Mouse (Mus musculus) inflammation-experienced regulatory T-cells, adult 6 months (primary cell): ENCODE measurements around the gene Magi3. TPM values are rescaled to one million over a fixed set of nuclear protein-coding genes. Genes with fewer than 3 reads are reported as not detected.

ENCODE experiments used
- ATAC-seq: one replicate; pipeline ENCODE4 v1.8.0; 2017
- polyA plus RNA-seq, 3 experiments: library from polyadenylated mRNA; unstranded; fragments of 100-300 nt; shearing (Covaris generic); gene quantifications; one replicate each; pipeline ENCODE4 v1.2.1; 2017

Magi3 gene
- polyA plus RNA-seq, 3 experiments from 2014 or later = 2.6 to 5.3 (median 3.2) TPM

DNA sequence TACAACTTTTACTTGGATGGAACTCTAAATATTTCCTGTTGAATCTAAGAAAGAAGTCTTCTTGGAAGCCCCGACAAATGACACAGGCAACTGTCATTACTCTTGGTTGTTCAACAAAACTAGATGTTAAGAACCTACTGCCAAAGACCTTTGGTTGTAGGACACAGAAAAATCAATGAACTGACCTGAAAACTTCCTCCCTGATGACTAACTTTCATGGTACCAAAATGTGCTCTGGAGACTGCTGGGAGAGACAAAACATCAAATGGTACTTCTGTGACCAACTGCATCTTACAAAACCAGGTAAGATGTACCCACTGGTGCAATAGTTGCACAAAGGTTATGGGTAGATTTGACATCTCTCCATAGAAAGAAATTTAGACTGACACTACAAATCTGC, 30.9 kb downstream of the Magi3 start:
- no peak for ATAC-seq

- no peak for ATAC-seq
Measured at GRCm38 (mm10) chr3:104184270-104184669, 35.9 kb downstream of the Magi3 start.

- ATAC-seq = no peak
Measured at GRCm38 (mm10) chr3:104183656-104184055, 36.5 kb downstream of the Magi3 start.

GRCm38 (mm10) chr3:104182711-104183110, 37.5 kb downstream of the Magi3 start:
- ATAC-seq = no peak

DNA sequence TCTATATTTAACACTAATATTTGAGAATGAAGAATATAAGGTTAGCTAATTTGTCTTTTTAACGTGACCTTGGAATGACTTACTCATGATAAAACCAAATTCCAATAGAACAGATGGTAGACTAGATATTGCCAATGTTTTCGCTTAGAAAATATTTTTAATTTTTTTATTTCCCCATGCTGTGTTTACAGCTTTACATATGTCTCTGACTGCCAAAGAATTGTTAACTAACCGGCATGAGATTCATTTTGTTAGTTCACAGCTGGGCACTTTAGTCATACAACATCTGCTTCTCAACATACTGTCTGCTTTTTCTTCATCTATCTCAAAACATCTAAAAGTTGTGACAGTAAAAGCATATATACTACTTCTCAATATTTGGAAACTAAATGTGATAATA, 58.8 kb downstream of the Magi3 start:
- ATAC-seq = no peak

DNA sequence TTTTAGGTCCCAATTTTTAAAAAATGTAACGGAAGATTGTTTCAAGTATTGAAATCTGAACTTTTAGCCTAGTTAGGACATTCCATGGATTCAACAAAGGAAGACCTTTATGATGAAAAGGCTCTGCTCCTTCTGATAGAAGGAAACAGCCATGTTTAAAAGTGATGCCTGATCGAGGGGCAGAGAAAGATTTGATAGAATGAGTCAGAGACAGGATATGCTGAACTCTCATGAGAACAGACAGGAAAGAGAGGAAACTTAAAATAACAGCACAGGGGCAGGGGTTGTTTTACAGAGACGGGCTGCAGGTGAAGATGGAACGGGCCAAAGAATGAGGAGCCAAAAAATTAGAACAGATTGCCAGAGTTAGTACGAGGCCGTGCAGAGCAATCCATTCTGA, 59.6 kb downstream of the Magi3 start:
- ATAC-seq = peak; percentile 50

DNA sequence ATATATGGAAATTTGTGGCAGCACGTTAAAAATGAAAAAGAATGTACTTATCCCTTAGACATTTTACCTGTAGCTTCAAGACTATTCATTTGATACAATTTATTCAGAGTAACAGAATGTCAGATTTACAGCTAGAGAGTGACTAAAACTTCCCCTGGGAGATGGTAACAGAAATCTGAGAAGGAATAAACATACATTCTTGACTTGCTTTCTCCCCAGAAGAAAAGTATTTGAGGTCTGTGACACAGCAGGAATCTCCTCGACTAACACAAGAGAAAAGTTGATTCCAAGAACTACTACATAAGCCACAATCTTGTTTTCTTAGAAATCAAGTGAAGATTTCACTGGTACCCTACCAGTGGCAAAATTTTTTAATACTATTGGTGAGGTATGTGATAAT, 70.0 kb downstream of the Magi3 start:
- no peak for ATAC-seq

DNA sequence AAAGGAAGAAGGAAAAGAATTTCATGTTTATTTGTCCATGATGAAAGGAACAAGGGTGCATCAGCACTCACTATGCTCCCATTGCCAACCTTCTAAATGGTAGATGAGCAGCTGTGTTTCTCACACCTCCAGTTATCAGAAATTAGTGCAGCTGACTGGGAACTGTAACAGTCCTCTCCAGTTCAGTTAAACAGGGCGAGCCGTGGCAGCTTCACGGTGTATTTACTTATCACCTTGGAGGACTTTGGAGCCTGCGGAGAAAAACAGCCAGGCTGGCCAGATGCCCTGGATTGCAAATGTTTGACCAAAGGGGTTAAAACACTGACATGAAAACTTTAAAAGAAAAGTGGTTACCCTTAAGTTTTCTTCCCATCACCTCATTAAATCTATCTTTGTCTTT, 77.8 kb downstream of the Magi3 start:
- ATAC-seq = no peak

GRCm38 (mm10) chr3:104138953-104139450, 81.2 kb downstream of the Magi3 start:
- ATAC-seq = no peak

DNA sequence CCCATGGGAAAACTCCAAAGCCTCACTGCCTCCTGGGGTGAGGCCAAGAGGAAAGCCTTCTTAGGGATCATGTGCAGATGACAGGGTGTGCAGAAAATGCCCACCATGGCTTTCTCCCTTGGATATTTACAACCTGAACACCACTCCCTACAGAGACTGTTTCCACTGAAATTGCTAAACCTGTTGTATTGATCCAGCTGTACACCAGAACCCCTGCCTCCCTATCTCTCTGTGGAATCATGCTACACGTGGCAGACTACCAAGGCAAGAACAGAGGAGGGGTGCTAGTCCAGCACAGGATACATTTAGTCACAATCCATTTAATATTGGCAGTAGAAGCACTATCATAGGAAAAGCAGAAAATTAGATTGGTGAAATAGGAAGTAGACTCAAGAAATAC, 94.5 kb downstream of the Magi3 start:
- ATAC-seq = no peak

DNA sequence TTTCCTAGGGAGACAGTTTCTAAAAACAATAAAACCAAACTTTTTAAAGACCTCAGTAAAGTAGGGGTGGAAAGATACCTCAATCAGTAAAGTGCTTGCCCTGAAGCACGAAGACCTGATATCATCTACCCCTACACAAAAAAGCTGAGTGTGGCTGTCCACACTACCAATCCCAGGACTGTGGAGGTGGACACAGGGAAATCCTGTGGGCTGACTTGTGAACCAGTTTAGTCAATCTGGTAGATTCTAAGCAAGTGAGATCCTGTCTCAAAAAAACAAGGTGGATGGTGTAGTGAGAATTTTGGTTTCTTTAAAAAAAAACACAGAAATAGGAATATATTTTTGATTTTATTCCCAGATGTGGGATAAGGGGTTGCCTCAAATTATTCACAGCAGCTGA, 96.3 kb downstream of the Magi3 start:
- no peak for ATAC-seq

- no peak for ATAC-seq
Measured at GRCm38 (mm10) chr3:104109478-104109877, 110.7 kb downstream of the Magi3 start.

DNA sequence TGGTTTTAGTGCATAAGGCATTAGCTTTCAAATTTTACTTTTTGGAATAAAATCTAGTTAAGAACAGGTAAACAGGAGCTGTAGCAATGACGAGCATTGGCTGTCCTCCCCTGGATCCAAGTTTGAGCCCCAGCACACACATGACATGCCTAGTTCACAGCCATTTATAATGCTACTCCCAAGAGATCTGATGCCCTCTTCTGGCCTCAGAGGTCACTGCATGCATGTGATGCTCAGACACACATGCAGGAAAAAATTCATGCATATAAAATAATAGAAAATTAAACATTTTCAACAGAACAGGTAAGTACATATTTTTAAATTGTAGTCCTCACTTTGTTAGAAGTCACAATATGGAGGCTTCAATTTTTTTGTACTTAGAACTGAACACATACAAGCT, 115.2 kb downstream of the Magi3 start:
- ATAC-seq = peak; percentile 84

DNA sequence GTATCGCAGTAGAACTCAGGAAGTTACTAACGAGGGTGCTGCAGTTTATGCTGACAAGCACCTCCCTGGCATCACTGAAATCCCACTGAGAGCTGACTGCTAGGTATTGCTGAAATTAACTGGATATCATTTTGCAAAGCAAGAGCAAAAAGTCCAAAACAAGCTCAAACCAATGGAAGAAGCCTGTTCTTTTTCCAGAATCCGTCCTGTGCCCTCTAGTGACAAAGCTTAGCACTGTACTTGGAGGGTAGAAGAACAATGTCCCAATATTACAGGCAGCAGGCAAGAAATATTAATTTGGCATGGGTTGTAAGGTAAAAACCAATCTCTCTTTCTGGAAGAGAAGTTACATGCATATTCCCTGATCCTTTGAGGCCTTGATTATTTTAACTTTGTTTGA, 118.5 kb downstream of the Magi3 start:
- ATAC-seq = no peak

- ATAC-seq = no peak
Measured at GRCm38 (mm10) chr3:104101249-104101648, 118.9 kb downstream of the Magi3 start.

DNA sequence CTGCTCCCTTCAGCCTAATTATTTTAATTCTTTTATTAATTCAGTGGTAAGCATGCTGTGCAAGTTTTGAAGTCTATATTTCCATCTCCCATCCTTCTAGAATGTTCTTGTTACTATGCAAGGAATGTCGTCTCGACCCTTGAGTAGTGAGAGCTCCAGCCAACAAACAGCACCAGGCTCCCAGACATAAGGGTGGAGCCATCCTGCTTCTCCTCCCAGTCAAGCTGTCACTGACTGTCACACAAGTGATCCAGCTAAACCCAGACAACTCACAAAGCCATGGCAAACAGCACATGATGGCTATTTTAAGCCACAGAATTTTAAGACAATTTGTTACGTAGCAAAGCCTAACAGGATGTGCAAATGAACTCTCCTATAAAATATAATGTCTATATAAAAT, 124.2 kb downstream of the Magi3 start:
- no peak for ATAC-seq

DNA sequence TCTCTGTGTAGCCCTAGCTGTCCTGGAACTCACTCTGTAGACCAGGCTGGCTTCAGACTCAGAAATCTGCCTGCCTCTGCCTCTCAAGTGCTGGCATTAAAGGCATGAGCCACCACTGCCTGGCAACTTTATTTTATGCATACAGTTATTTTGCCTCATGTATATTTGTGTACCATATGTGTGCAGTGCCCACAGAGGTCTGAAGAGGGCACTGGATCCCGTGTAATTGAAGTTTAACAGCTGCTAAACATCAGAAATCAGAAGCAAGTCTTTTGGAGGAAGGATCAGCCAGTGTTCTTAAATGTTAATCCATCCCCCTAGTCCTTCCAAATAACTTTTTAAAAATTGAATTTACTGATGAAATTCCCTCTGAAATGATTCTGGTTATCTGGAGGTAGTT, 125.5 kb downstream of the Magi3 start:
- no peak for ATAC-seq

GRCm38 (mm10) chr3:104092759-104093158, 127.4 kb downstream of the Magi3 start:
- ATAC-seq = peak; percentile 71

DNA sequence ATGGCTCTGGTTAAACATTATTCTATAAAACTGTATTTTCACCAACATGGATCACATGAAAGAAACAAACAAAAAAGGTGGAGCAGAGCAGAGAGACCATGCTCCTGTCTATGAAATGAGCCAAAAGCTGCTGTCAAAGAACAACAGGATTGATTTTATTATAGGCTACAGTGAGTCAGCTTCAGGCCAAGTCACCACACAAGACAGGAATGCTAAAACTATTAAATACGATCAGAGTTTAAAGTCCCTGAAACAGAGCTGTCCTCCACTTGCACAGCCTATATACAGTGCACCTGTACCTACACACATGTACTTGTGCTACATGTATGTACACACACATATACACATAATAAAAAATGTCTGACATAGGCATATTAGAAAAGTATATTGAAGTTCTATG, 138.1 kb downstream of the Magi3 start:
- no peak for ATAC-seq

DNA sequence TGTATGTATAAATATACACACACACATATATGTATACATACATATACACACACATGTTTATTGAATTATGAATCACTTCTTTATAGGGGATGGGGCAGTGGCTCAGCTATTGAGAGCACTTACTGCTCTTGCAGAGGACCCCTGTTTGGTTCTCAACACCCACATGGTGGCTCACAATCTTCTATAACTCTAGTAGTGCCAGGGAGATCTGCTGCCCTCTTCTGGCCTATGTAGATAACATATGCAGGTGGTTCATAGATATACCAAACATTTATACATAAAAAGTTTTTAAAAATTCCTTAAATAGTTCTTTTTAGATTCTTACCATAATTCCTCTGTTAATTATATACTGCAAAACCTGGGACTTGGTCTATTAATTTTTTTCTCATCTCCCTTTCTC, 141.4 kb downstream of the Magi3 start:
- ATAC-seq = no peak

DNA sequence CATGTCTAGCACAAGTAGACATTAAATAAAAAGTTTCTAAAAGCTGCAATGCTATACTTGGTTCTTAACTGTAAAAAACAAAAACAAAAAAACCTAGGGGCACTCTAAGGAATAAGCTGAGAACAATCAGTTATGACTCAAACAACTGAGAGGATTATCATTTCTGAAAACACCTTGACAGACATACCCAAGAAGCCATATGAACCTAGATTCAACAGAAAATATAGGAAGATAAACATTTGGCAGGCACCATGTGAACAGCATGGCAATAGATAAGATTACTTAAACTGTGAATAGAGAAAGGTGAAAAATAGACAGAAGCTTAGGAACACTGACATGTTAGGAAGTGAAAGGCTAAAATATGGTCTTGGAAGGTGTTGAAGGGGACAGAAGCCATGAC, 150.8 kb downstream of the Magi3 start:
- no peak for ATAC-seq

DNA sequence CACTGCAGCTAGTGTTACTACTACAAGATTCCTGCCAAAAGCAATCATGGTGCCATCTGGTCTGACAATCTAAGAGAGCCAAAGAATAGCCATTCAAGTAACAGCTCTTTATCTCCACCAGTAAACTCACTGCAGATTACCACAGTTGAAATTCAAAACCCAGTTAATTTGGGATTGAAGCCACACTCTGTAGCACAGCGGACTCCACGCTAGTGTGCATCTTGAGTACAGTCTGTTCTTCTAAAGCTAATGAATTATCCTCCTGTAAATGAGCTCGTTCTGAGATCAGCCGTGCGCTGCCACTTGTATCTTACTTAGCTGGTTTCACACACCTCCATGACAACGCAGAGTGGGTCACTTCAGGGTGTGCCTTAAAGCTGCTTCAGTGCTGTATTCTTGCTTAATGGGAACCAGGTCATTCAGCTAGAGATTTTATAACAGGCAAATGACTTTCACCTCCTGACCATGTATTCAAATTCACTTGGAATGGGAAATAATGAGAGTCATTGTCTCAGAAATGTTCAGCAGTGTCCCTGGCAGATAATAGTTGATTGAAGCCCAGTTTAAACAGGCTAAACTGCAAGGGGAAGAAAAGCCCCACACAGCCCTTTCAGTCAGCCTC, 161.1 kb downstream of the Magi3 start:
- ATAC-seq = no peak

DNA sequence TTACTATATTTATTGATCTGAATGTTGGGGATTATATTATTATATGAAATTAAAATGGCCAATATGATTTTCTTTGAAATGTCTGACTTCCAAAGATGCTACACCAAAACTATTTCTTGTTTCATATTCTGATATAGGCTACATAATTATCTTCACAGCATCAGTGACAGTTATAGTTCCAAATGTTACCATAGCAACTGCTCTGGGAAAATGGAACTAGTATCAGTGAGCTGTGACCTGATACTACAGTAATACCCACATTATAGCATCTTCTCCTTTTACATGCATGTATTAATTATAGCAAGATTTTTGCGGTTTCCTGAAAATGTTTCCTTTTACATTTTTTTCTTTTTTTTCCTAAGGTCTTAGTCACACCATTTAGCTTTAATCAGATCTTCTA, 187.4 kb downstream of the Magi3 start:
- no peak for ATAC-seq

DNA sequence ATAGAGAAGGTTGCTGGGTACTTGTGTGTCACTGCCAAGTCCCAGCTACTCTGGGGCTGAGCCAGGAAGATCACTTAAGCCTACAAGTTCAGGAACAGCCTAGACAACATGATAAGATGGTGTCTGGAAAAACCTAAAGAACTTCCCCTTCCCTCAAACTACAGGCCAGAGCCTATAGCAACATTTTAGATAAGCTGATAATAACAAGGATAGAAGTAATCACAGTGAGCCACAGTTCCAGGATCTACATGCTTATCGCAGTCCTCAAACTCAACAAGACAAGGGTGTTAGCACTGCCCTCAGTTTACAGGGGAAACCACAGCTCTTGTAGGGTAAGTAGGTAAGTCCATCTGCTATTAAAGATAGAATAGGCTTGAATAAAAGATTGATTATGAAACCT, 188.1 kb downstream of the Magi3 start:
- no peak for ATAC-seq

DNA sequence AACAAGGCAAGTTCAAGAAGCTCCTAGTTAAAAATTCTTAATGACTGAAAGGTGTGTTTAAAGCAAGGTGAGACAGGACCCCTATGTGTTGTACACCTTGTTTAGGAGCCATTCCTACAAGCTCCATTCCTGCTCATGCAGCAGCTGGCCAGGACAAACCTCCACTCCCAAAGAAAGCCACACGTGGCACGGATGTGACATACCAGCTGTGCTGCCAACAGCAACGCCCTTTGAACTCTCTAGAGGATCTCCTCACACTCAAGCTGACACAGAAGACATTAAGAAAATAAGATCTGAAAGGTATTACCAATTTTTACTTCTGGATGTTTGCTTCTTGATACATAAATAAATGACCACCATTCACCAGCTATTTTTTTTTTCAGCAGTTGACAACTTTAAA, 193.2 kb downstream of the Magi3 start:
- ATAC-seq = no peak
